Mouse (Mus musculus) small intestine, adult 2 months (tissue): ENCODE results near the gene Olfr66. TPM values are rescaled to one million over a fixed set of nuclear protein-coding genes. Genes with fewer than 3 reads are reported as not detected.

Source experiments
- H3K27ac ChIP-seq: fragments of 200-500 bp; 2 replicates; pipeline ENCODE4 v1.5.1; 2012; ENCODE audit warnings: low read depth, low read length, control low read depth, inconsistent platforms; ENCODE audit not compliant: insufficient read depth
- H3K27me3 ChIP-seq: fragments of 200-500 bp; 2 replicates; pipeline ENCODE4 v1.6.1; 2012; ENCODE audit warnings: mild to moderate bottlenecking, moderate library complexity, low read length, inconsistent platforms; ENCODE audit not compliant: control insufficient read depth, insufficient read depth
- H3K36me3 ChIP-seq: fragments of 200-500 bp; 2 replicates; pipeline ENCODE4 v1.6.1; 2012; ENCODE audit warnings: mild to moderate bottlenecking, low read length, control low read depth, inconsistent platforms; ENCODE audit not compliant: control insufficient read depth, insufficient read depth
- H3K4me1 ChIP-seq: fragments of 200-500 bp; 2 replicates; pipeline ENCODE4 v1.6.1; 2012; ENCODE audit warnings: low read length, inconsistent platforms, mixed read lengths; ENCODE audit not compliant: control insufficient read depth, insufficient read depth, insufficient read length
- H3K4me3 ChIP-seq: fragments of 200-500 bp; 2 replicates; pipeline ENCODE4 v1.5.1; 2012; ENCODE audit warnings: low read depth, mild to moderate bottlenecking, control low read depth, inconsistent platforms, low read length, moderate library complexity
- CTCF ChIP-seq: fragments of 200-500 bp; IDR thresholded peaks from 2 replicates; pipeline ENCODE4 v1.5.1; 2012; ENCODE audit warnings: low read depth, mild to moderate bottlenecking, control low read depth, inconsistent platforms, low read length, moderate library complexity, mixed read lengths; ENCODE audit not compliant: insufficient replicate concordance, insufficient read length; ENCODE audit errors: extremely low read depth
- POLR2A ChIP-seq: fragments of 200-500 bp; IDR thresholded peaks from 2 replicates; pipeline ENCODE4 v1.6.1; 2012; ENCODE audit warnings: low read depth, mild to moderate bottlenecking, control low read depth, inconsistent platforms, low read length, moderate library complexity
- WGBS: fragments of 180-500 bp; shearing (Covaris S2); methylation state at CpG from one replicate; pipeline ENCODE4 v1.1.7; 2018; 5-methylcytosine and 5-hydroxymethylcytosine counted together
- polyA plus RNA-seq: library from polyadenylated mRNA; depleted of rRNA; stranded (reverse); fragments of >200 nt; gene quantifications from 2 replicates; pipeline ENCODE4 v1.2.3, GENCODE M21; 2012

Olfr66 gene
- polyA plus RNA-seq, 1 experiment: not detected

GRCm38 (mm10) chr7:103894385-103894784 lies 8.3 kb upstream of the Olfr66 start, which contains the start of gene Olfr64:
Gene Olfr64, minus strand, starts transcription at chr7:103894485.
- Histone ChIP-seq H3K4me1 (no peaks in the 10 kb centered on the region), H3K4me3 (no peak within 1 kb of the TSS), H3K27ac (no peak within 1 kb of the TSS), H3K27me3 (no peaks in the 10 kb centered on the region), H3K36me3 (no peaks in the 10 kb centered on the region)
- TF ChIP-seq POLR2A: no peak
- TF ChIP-seq CTCF: no peak
- WGBS: 70% methylated on average over 1 of the region's 1 CpGs

- H3K27ac ChIP-seq: no peak overlapping the region
- no peak for TF ChIP-seq CTCF
- TF ChIP-seq POLR2A: no peak
- 78% methylated on average over 2 of the region's 2 CpGs for WGBS
Observed at GRCm38 (mm10) chr7:103877093-103877492, 9.0 kb downstream of the Olfr66 start.

DNA sequence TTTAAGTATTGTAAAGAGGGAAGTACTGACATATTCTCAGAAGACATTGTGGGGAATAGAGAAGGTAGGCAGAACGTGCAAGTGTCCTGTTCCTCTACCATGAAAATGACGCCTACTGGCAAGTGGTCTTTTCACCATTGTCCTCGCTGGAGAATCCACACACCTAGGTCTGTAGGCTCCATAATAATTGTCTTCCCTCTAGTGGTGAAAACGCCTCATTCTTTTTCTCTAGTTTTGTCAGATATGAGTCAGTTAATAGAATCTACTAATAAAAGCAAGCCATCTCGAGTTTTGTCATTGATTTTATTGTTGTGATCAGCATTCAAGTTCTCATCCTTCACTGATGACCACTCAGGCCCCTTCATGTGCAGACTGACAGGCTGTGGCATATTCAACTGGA lies 11.6 kb downstream of the Olfr66 start:
- TF ChIP-seq CTCF: no peak
- no peak for TF ChIP-seq POLR2A
- no peak overlapping the region for H3K27ac ChIP-seq
- H3K27me3 ChIP-seq: no peaks in the 10 kb centered on the region
- no peaks in the 10 kb centered on the region for H3K4me1 ChIP-seq
- WGBS: 37% methylated on average over 5 of the region's 5 CpGs
- H3K36me3 ChIP-seq: no peaks in the 10 kb centered on the region
- H3K4me3 ChIP-seq: no peak overlapping the region

More at GRCm38 (mm10) chr7:103877093-103877492, 9.0 kb downstream of the Olfr66 start:
- H3K36me3 ChIP-seq: no peaks in the 10 kb centered on the region
- no peaks in the 10 kb centered on the region for H3K4me1 ChIP-seq
- no peak overlapping the region for H3K4me3 ChIP-seq
- H3K27me3 ChIP-seq: no peaks in the 10 kb centered on the region

DNA sequence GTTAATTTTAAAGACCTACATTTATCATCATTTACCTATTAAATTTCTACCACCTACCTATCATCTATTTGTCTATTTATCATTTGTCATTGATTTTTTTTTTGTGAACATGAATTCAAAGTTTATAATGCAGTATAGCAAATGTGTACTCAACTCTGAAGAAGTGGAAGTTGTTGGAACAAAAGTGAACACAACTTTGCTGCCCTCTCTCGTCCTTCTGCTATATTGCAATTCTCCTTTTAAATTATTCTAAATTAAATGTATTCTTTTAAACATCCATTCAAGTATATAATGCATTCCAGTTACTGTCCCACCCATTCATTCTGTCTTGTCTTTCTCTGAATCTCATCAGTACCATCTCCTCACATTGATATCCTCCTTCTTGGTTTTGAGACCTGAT lies 13.0 kb downstream of the Olfr66 start:
- Histone ChIP-seq H3K36me3 (no peaks in the 10 kb centered on the region), H3K27me3 (no peaks in the 10 kb centered on the region), H3K4me1 (no peaks in the 10 kb centered on the region), H3K27ac (no peak overlapping the region), H3K4me3 (no peak overlapping the region)
- 2% methylated on average over 1 of the region's 1 CpGs for WGBS
- TF ChIP-seq POLR2A (no peak), CTCF (no peak)

DNA sequence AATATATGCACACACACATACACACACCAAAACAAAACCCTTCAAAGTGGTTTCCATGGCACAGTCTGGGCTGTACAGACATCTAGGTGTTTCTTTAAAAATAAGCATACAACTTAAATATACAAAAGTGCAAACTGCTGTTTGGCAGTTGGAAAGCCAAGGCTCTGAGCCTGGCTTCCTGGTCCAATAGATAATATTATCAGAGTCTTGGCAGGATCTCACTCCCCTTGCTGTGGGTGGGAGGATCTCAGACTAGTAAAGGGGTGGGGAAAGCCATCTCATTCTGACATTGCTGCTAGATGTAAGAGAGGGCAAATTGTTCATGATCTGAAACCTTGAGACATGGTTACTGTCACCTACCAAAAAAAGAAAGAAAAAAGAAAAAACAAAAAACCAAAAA lies 15.4 kb downstream of the Olfr66 start:
- Histone ChIP-seq H3K4me3 (no peak overlapping the region), H3K36me3 (no peaks in the 10 kb centered on the region), H3K27ac (no peak overlapping the region), H3K4me1 (no peaks in the 10 kb centered on the region), H3K27me3 (no peaks in the 10 kb centered on the region)
- TF ChIP-seq CTCF (no peak), POLR2A (no peak)

DNA sequence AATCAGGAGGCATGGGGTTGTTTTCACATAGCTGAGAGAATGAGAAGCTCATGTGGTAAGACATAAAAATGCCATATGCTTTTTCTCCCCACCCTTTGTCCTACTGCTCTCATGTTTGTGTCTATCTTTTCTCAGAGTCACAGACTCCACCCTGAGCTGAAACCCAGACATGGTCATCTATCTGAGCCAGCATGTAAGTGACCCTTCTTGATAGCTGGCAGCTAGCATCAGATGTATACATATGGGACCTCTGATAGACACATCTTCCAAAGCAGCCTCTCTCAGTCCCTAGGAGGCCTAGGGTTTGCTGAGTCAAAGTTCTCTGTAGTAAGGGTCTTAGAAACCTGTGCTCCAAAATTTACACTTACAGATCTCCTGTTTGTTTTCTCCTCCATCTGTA lies 20.3 kb downstream of the Olfr66 start:
- H3K4me3 ChIP-seq: no peak overlapping the region
- TF ChIP-seq POLR2A (no peak), CTCF (no peak)
- H3K36me3 ChIP-seq: no peaks in the 10 kb centered on the region
- no peaks in the 10 kb centered on the region for H3K27me3 ChIP-seq
- no peak overlapping the region for H3K27ac ChIP-seq
- no peaks in the 10 kb centered on the region for H3K4me1 ChIP-seq

DNA sequence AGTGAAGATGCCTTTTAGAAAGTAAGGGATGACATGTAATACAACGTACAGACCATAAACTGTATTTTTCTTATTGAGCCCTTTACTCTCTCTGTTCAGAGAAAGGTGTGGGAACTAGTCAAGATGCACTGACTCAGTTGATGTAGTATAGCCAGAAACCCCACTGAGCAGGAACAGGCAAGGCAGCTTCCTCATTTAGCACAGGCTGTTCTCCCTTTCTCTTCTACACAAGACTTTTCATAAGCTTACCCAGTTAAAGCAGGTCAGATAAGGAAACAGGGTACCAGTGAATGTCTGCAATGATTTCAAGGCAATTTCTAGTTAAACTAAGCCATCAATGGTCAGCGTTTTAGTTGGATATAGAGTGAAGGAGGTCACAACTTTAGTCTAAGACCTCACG lies 24.5 kb downstream of the Olfr66 start:
- TF ChIP-seq CTCF (no peak), POLR2A (no peak)
- 77% methylated on average over 3 of the region's 3 CpGs for WGBS
- Histone ChIP-seq H3K36me3 (no peaks in the 10 kb centered on the region), H3K27me3 (no peaks in the 10 kb centered on the region), H3K4me3 (no peak overlapping the region), H3K4me1 (no peaks in the 10 kb centered on the region), H3K27ac (no peak overlapping the region)

DNA sequence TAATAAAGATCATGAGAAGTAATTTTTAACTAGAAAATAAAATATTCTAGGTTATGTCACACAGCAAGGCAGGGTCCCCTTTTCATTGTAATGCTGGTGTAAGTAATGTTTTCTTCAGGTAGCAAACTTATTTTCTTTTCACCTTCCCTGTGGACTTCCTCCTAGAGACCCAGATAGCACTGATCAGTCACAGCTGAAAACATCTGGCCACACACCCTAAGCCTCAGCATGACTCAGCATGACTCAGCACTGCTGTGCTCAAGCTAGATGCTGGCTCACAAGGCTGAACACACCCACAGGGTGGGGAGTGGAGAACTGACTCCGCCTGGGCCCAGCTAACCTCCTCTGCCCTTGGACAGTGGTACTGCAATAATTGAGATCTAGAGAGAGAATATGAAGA lies 25.2 kb downstream of the Olfr66 start:
- 22% methylated on average over 1 of the region's 1 CpGs for WGBS
- Histone ChIP-seq H3K4me1 (no peaks in the 10 kb centered on the region), H3K36me3 (no peaks in the 10 kb centered on the region), H3K27ac (no peak overlapping the region), H3K27me3 (no peaks in the 10 kb centered on the region), H3K4me3 (no peak overlapping the region)
- no peak for TF ChIP-seq POLR2A
- TF ChIP-seq CTCF: no peak
